Mouse (Mus musculus): ENCODE data around the gene Epha1. TPM values are rescaled to one million over a fixed set of nuclear protein-coding genes. Genes with fewer than 3 reads are reported as not detected.
A peak's percentile ranks its signal among the peaks of the same experiment; 100 is the strongest.

The Epha1 gene
- total and polyA plus RNA-seq, 3 experiments, result 0.04 TPM; not detected in 2

GRCm38 (mm10) chr6:42330946-42331345 lies 42.1 kb downstream of the Epha1 start:
- Histone ChIP-seq H3K9me3 (replicated peaks; ENCODE audit: insufficient read depth, low read length) (no peaks in the 10 kb centered on the region), H3K27me3 (ENCODE audit: control insufficient read depth in 1 of 2, insufficient read depth in 2 of 2, low read length in 2 of 2) (no peaks in the 10 kb centered on the region), H3K36me3 (ENCODE audit: control insufficient read depth in 1 of 2, insufficient read depth in 2 of 2, low read length in 2 of 2) (peaks cover 0 to 26% of the 10 kb centered on the region in 2 experiments; a peak in 2 of 4 replicates), H3K27ac (ENCODE audit: control insufficient read depth, low read depth, low read length) (no peak overlapping the region), H3K9ac (ENCODE audit: control insufficient read depth, low read depth, low read length, poor library complexity, severe bottlenecking) (no peak overlapping the region), H3K4me3 (ENCODE audit: control insufficient read depth in 1 of 2, insufficient read depth in 1 of 2, low read depth in 2 of 2, low read length in 2 of 2) (no peak overlapping the region), H3K4me1 (ENCODE audit: control insufficient read depth in 1 of 2, insufficient read depth in 2 of 2, low read length in 2 of 2) (peaks cover 2 to 20% of the 10 kb centered on the region in 2 experiments), H3K79me2 (ENCODE audit: control insufficient read depth, insufficient read depth, low read length, poor library complexity) (no peaks in the 10 kb centered on the region)
- no peak for DNase-seq (ENCODE audit: low read depth, low spot score)
- TF ChIP-seq MXI1 (IDR thresholded peaks at IDR 0.05; ENCODE audit: low read depth, low read length) (no peak), ZNF384 (IDR thresholded peaks at IDR 0.05; ENCODE audit: low read depth, low read length) (no peak), ELF1 (IDR thresholded peaks at IDR 0.05; ENCODE audit: low read depth, low read length) (no peak), POLR2AphosphoS5 (IDR thresholded peaks at IDR 0.05; ENCODE audit: borderline replicate concordance, low read depth, low read length) (no peak), MEF2A (IDR thresholded peaks at IDR 0.05; ENCODE audit: extremely low read depth, insufficient replicate concordance, low read depth, low read length, poor library complexity, severe bottlenecking) (no peak), SMC3 (IDR thresholded peaks at IDR 0.05; ENCODE audit: low read depth, low read length) (no peak), MAFK (IDR thresholded peaks at IDR 0.05; ENCODE audit: borderline replicate concordance, low read depth, low read length) (no peak), NELFE (IDR thresholded peaks at IDR 0.05; ENCODE audit: low read depth, low read length) (no peak), TAL1 (IDR thresholded peaks at IDR 0.05; ENCODE audit: low read length) (no peak), POLR2A (IDR thresholded peaks at IDR 0.05; ENCODE audit: control insufficient read depth in 1 of 2, insufficient read depth in 1 of 2, low read depth in 1 of 2, low read length in 2 of 2, poor library complexity in 1 of 2) (no peak), TCF12 (IDR thresholded peaks at IDR 0.05; ENCODE audit: low read depth, low read length) (no peak), CTCF (IDR thresholded peaks at IDR 0.05 in 2 of 3, conservative IDR thresholded peaks at IDR 0.05 in 1 of 3; ENCODE audit: control insufficient read depth in 1 of 3, insufficient read depth in 1 of 3, low read depth in 2 of 3, low read length in 3 of 3, poor library complexity in 1 of 3, severe bottlenecking in 1 of 3) (no peak), UBTF (IDR thresholded peaks at IDR 0.05; ENCODE audit: borderline replicate concordance, insufficient read depth, low read depth, low read length) (no peak), EP300 (IDR thresholded peaks at IDR 0.05; ENCODE audit: low read depth in 1 of 2, low read length in 2 of 2) (no peak), CHD2 (IDR thresholded peaks at IDR 0.05; ENCODE audit: low read length) (no peak), SIN3A (IDR thresholded peaks at IDR 0.05; ENCODE audit: low read length) (no peak), MAX (IDR thresholded peaks at IDR 0.05; ENCODE audit: low read length) (no peak), GATA1 (IDR thresholded peaks at IDR 0.05; ENCODE audit: low read depth, low read length) (no peak), TBP (IDR thresholded peaks at IDR 0.05; ENCODE audit: low read depth, low read length) (no peak)

- H3K4me3 ChIP-seq (ENCODE audit: control insufficient read depth in 1 of 2, insufficient read depth in 1 of 2, low read depth in 2 of 2, low read length in 2 of 2), result no peak overlapping the region
- TF ChIP-seq CTCF (IDR thresholded peaks at IDR 0.05 in 2 of 3, conservative IDR thresholded peaks at IDR 0.05 in 1 of 3; ENCODE audit: control insufficient read depth in 1 of 3, insufficient read depth in 1 of 3, low read depth in 2 of 3, low read length in 3 of 3, poor library complexity in 1 of 3, severe bottlenecking in 1 of 3) (no peak), MEF2A (IDR thresholded peaks at IDR 0.05; ENCODE audit: extremely low read depth, insufficient replicate concordance, low read depth, low read length, poor library complexity, severe bottlenecking) (no peak), EP300 (IDR thresholded peaks at IDR 0.05; ENCODE audit: low read depth in 1 of 2, low read length in 2 of 2) (peak in 1 of 2 experiments; percentile 36; a peak in 1 of 4 replicates), JUND (IDR thresholded peaks at IDR 0.05; ENCODE audit: low read depth, low read length) (no peak), TBP (IDR thresholded peaks at IDR 0.05; ENCODE audit: low read depth, low read length) (0 out of 2 replicates have a peak, but pooled peaks have one; percentile 14), GABPA (IDR thresholded peaks at IDR 0.05; ENCODE audit: low read depth, low read length) (no peak), KAT2A (conservative IDR thresholded peaks at IDR 0.05; ENCODE audit: low read depth, low read length) (no peak)
Observed at GRCm38 (mm10) chr6:42330216-42330615, 42.9 kb downstream of the Epha1 start.

More at GRCm38 (mm10) chr6:42330216-42330615, 42.9 kb downstream of the Epha1 start:
- H3K27me3 ChIP-seq (ENCODE audit: control insufficient read depth in 1 of 2, insufficient read depth in 2 of 2, low read length in 2 of 2), result no peaks in the 10 kb centered on the region
- peaks cover 2 to 22% of the 10 kb centered on the region in 2 experiments for H3K4me1 ChIP-seq (ENCODE audit: control insufficient read depth in 1 of 2, insufficient read depth in 2 of 2, low read length in 2 of 2)
- no peak for DNase-seq (ENCODE audit: low read depth, low spot score)
- no peak overlapping the region for H3K27ac ChIP-seq (ENCODE audit: control insufficient read depth, low read depth, low read length)
- H3K9ac ChIP-seq (ENCODE audit: control insufficient read depth, low read depth, low read length, poor library complexity, severe bottlenecking), result no peak overlapping the region
- H3K36me3 ChIP-seq (ENCODE audit: control insufficient read depth in 1 of 2, insufficient read depth in 2 of 2, low read length in 2 of 2), result peaks cover 0 to 28% of the 10 kb centered on the region in 2 experiments; a peak in 2 of 4 replicates
- no peaks in the 10 kb centered on the region for H3K9me3 ChIP-seq (replicated peaks; ENCODE audit: insufficient read depth, low read length)
- no peaks in the 10 kb centered on the region for H3K79me2 ChIP-seq (ENCODE audit: control insufficient read depth, insufficient read depth, low read length, poor library complexity)

All from MEL (cell line).